Mouse (Mus musculus) adrenal gland, adult (tissue): ENCODE data around the gene Tars2.
A peak's percentile ranks its signal among the peaks of the same experiment; 100 is the strongest.

Experiments used
- DNase-seq, 2 experiments: peaks; one replicate each; pipeline ENCODE4 v3.0.0; 2022 to 2023; ENCODE audit warnings: low spot score in 1 of 2; ENCODE audit not compliant: inconsistent age in 2 of 2

Gene Tars2

GRCm38 (mm10) chr3:95735071-95735670 lies 24.8 kb downstream of the Tars2 start:
- peak in 1 of 2 experiments; percentile 46 for DNase-seq

- DNase-seq: peak; percentile 76 to 91
Observed at GRCm38 (mm10) chr3:95734092-95734702, 25.8 kb downstream of the Tars2 start.

GRCm38 (mm10) chr3:95732744-95733521 lies 27.1 kb downstream of the Tars2 start:
- DNase-seq: peak; percentile 88 to 94

GRCm38 (mm10) chr3:95732297-95732696 lies 27.7 kb downstream of the Tars2 start:
- DNase-seq: no peak

GRCm38 (mm10) chr3:95731802-95732201 lies 28.2 kb downstream of the Tars2 start:
- DNase-seq: no peak

- DNase-seq: peak; percentile 53 to 81
Observed at GRCm38 (mm10) chr3:95730431-95730830, 29.6 kb downstream of the Tars2 start.

- no peak for DNase-seq
Observed at GRCm38 (mm10) chr3:95728906-95729305, 31.1 kb downstream of the Tars2 start.

GRCm38 (mm10) chr3:95726696-95727358 lies 33.2 kb downstream of the Tars2 start:
- DNase-seq: peak in 1 of 2 experiments; percentile 64

GRCm38 (mm10) chr3:95725863-95726262 lies 34.1 kb downstream of the Tars2 start:
- DNase-seq: peak in 1 of 2 experiments; percentile 59

GRCm38 (mm10) chr3:95722386-95722785 lies 37.6 kb downstream of the Tars2 start:
- DNase-seq: no peak

- peak in 1 of 2 experiments; percentile 62 for DNase-seq
Observed at GRCm38 (mm10) chr3:95718153-95718552, 41.9 kb downstream of the Tars2 start.

GRCm38 (mm10) chr3:95716075-95716474 lies 43.9 kb downstream of the Tars2 start:
- no peak for DNase-seq

- DNase-seq: no peak
Observed at GRCm38 (mm10) chr3:95709967-95710366, 50.0 kb downstream of the Tars2 start.

GRCm38 (mm10) chr3:95709044-95709443 lies 51.0 kb downstream of the Tars2 start:
- no peak for DNase-seq

GRCm38 (mm10) chr3:95707497-95707896 lies 52.5 kb downstream of the Tars2 start:
- no peak for DNase-seq

GRCm38 (mm10) chr3:95706273-95706672 lies 53.7 kb downstream of the Tars2 start:
- no peak for DNase-seq

GRCm38 (mm10) chr3:95704612-95705011 lies 55.4 kb downstream of the Tars2 start:
- DNase-seq: no peak

- peak in 1 of 2 experiments; percentile 67 for DNase-seq
Observed at GRCm38 (mm10) chr3:95703276-95703675, 56.7 kb downstream of the Tars2 start.

- DNase-seq: peak; percentile 78 to 90
Observed at GRCm38 (mm10) chr3:95701877-95702540, 58.0 kb downstream of the Tars2 start.

GRCm38 (mm10) chr3:95701085-95701484 lies 58.9 kb downstream of the Tars2 start:
- DNase-seq: no peak

- DNase-seq: peak; percentile 50 to 77
Observed at GRCm38 (mm10) chr3:95700233-95700681, 59.7 kb downstream of the Tars2 start.
